Mouse (Mus musculus): ENCODE data around the gene Insm2.
"Not testable (repeated sequence)": the region's sequence is repeated elsewhere in the genome, so short reads cannot be mapped to it uniquely, and the experiment has no call there.

The Insm2 gene

DNA sequence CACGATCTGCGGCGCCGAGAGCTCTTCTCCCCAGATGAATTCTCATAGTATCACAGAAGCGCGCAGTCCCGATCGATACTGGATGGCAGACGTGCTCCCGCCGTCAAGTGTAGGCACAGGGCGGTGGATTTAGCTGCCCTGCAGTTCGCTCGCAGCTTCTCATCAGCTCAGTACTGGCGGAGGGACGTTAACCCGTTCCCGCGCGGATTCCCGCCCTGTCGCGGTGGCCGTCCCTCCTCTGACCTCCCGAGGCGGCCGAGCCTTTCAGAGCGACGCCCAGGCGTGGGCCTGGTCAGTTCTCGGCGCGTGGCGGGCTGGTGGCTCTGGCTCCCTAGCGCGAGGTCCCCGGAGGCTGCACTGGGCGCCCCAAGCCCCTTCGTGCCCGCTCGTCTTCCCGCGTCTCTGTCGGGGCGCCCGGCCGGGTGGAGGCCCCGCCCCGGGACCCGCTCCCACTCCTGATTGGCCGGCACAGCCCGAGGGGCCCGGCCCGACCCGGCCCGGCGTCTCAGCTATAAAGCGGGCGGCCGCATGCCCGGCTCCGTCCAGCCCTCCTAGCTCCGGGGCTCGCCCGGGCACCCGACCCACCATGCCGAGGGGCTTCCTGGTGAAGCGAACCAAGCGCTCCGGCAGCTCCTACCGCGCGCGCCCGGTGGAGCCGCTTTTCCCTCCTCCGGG lies at the start of gene Insm2:
Gene Insm2, plus strand, starts transcription at position 541 of the 675 bp plus-strand sequence.
- no peak for DNase-seq (ENCODE audit: low spot score in 2 of 2)

DNA sequence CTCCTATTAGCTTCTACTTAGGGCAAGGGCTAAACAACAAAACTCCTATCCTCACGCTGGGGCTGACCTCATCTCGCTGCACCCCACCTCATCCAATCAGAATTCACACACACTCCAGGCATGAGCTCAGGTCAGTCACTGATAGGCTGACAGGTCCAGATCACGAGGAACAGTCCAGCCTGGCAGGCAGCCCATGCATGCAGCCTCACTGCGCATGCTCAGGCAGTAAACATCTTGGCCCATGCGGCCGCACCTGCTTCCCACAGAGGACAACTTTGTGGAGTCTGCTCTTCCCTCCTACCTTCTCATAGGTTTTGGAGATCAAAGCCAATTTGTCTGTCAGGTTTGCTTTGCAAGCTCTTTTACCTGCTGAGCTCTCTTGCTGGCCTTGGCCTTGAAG lies 44.3 kb upstream of the Insm2 start:
- DNase-seq (ENCODE audit: low spot score in 2 of 2) = not testable (repeated sequence)

DNA sequence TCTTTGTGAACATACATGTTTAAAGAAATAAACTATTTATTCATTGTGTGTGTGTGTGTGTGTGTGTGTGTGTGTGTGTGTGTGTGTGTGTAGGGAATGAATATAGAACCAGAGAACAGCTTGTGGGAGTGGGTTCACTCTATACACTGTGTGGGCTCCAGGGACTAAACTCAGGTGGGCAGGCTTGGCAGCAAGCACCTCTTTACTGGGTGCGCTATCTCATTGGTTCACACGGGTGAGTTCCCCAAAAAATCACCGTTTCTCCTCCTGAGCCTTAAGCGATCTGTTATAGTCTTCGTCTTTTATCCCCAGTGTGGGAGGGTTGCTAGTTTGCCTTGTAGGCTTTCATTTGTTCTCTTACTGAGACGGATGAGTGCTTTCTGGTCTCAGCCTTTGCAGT lies 41.4 kb upstream of the Insm2 start:
- no peak for DNase-seq (ENCODE audit: low spot score in 2 of 2)

DNA sequence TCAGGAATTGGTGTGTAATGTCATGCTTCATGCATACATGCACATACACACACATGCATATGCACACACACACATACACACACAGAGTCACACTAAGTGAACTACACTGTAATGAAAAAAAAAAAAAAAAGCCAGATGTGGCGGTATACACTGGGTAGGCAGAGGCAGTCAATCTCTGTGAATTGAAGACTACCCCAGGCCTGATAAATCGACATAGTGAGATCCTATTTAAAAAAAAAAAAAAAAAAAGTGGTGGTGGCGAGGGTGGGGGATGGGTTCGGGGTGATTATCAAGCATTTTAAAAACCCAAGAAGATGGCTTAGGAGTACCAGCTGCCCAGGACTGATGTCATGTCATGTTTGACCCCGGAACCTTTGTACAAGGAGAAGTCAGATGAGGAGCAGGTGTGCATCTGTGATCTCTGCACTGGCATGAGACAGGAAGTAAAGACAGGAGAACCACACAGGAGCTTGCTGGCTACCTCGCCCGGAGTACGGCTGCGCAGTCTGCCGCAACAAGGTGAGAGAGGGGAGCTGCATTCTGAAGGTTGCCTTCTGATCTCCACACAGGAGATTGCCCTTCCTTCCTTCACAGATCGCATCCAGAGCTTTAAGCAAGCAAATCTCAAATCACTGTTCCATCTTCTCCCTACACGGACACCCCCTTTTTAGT lies 39.9 kb upstream of the Insm2 start:
- no peak for DNase-seq (ENCODE audit: low spot score in 2 of 2)

DNA sequence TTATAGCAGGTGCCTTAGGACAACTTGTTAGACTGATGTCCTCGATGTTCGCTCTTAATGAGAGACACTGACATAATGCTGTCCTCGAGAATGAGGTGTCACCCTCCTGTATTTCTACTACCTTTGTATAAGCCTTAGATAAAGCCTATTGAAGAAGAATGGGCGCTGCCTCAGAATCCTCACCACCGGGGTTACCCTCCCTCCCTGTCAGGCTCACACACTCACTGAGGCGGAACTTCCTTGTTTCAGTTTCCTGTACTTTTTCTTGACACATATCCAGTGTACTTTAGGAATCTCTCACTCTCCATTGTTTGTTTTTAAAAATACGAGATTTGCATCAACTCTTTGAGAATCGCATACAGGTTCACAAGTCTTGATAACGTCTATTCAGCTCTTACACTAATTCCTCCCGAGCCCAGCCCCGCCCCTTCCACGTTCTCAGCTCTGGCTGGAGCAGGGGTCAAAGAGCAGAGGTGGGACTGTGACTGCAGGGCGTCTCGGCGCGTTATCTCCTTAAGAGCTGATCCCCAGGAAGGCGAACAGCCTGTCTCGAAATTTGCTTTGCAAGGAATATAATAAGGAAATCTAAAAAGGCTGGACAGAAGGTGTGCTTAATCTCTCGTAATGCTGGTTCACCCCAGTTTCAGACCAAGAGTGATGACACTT lies 39.1 kb upstream of the Insm2 start:
- peak; percentile 4 to 8 for DNase-seq (ENCODE audit: low spot score in 2 of 2)

DNA sequence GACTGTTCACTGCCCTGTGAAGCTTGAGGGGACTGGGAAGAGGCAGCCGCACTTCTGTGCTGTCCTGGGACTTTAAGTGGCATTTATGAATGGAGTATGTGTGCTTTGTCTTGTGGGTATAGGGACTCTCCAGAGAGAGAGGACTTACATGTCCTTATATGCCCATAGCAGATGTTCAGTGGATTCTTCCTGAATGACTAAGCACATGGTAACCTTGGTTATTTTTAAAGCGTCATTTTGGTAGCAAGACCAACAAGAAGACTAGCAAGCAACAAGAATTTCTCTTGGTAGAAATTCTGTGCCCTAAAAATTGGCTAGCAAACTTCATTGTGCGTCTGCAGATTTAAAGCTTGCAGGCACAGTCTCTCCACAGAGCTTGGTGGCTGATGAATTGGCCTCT lies 35.5 kb upstream of the Insm2 start:
- no peak for DNase-seq (ENCODE audit: low spot score in 2 of 2)

DNA sequence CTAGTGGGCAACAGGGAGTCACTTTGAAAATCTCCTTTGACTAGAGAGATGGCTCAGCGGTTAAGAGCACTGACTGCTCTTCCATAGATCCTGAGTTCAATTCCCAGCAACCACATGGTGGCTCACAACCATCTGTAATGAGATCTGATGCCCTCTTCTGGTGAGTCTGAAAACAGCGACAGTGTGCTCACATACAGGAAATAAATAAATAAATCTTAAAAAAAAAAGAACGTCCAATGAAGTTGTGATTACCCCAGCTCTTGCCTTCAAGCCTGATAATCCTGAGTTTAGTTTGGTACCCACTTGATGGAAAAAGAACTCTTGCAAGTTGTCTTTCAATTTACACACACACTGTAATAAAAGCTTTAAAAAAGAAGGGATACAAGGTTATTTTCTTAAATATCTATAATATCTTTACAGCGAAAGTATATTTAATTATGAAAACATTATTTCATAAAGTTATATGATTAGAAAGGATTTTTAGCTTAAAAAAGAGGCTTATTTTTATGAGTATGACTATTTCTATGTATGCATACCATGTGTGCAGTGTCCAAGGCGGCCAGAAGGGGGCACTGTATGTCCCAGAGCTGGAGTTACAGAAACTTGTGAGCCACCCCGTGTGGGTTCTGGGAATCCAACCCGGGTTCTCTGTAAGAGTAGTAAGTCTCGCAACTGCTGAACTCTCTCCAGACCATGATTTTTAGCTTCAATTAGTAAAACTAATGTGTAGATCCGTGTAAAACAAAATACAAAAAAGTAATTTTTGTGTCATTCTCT lies 34.9 kb upstream of the Insm2 start:
- no peak for DNase-seq (ENCODE audit: low spot score in 2 of 2)

DNA sequence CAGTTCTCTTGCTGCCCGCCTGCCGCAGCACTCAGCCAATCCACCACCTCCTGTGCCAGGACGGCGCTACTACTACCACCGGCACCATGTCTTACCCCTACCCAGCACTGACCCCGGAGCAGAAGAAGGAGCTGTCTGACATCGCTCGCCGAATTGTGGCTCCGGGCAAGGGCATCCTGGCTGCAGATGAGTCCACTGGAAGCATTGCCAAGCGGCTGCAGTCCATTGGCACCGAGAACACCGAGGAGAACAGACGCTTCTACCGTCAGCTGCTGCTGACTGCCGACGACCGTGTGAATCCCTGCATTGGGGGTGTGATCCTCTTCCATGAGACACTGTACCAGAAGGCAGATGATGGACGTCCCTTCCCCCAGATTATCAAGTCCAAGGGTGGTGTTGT lies 34.0 kb upstream of the Insm2 start, which contains the start of gene Aldoart2:
Gene Aldoart2, plus strand, starts transcription at position 34 of the 400 bp plus-strand sequence.
- DNase-seq (ENCODE audit: low spot score in 2 of 2) = no peak

DNA sequence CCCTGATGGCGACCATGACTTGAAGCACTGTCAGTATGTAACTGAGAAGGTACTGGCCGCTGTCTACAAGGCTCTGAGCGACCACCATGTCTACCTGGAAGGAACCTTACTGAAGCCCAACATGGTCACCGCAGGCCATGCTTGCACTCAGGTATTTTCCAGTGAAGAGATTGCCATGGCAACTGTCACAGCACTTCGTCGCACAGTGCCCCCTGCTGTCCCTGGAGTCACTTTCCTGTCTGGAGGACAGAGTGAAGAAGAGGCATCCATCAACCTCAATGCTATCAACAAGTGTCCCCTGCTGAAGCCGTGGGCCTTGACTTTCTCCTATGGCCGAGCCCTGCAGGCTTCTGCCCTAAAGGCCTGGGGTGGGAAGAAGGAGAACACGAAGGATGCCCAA lies 33.4 kb upstream of the Insm2 start:
- DNase-seq (ENCODE audit: low spot score in 2 of 2) = no peak

DNA sequence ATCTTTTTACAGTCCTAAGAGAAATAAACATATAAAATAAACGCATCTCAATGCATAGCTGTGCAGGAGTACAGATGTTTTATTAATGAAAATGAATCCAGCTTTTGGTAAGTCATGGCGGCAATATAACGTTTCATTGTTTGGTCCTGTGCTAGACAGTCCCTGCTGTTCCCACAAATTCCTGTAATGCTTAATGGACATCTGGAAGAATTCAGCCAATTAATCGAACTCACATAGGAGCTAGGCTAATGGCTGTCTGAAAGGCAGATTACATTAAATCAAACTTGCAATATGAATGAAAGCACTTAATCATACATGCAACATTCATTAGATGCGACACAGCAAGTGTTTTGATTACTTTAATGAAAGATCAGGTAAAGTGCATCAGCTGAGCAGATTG lies 32.4 kb upstream of the Insm2 start:
- no peak for DNase-seq (ENCODE audit: low spot score in 2 of 2)

DNA sequence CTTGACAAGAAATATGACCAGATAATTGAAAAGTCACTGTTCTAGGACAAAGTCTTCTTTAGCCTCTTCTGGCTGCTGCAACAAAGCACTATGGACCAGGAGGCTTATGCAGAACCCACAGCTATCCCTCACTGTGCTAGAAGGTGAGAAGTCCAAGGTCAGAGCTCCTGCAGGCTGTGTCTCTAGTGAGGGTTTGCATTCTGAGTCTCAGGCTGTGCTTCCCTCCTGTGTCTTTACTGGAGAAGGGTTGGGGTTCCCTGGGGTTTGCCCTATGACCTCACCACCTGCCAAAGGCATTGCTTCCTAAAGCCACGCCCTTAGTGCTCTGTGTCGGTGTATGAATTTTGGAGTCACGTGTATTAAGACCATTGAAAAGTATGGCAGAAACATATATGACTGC lies 30.8 kb upstream of the Insm2 start:
- DNase-seq (ENCODE audit: low spot score in 2 of 2) = no peak

DNA sequence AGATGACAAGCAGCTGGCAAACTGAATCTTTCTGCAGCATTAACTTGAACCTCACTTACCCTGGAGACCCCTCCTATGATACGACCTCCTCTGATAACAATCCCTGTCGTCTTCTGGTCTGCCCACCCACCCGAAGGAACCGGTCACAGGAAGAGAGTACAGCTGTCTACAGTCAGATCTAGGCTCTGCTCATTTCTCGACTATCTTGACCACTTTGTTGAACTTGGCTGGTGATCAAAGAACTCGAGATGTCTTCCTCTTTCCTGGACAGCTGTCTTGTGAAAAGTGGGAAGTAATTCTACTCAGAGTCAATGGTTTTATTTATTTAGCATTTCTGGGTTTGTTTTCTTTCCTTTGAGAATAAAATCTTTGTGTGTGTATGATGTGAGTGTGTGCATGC lies 29.6 kb upstream of the Insm2 start:
- no peak for DNase-seq (ENCODE audit: low spot score in 2 of 2)

DNA sequence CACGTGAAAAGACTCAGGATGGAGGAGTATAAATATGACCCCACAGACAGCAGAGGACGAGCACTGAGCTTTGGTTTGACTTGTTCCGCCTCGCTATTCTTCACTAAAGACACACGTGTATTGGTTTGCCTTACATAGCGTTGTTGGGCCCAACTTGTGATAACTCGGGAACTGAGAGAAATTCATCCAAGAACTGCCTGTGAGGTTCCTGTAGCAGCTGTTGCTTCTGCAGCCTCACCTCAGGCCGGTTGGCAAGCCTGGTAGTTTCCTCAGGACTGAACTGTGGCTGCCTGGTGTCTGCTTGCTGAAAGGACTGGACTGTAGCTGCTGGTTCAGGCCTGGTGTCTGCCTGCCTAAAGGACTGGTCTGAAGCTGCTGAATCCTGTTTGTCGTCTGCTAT lies 28.6 kb upstream of the Insm2 start:
- DNase-seq (ENCODE audit: low spot score in 2 of 2) = no peak

DNA sequence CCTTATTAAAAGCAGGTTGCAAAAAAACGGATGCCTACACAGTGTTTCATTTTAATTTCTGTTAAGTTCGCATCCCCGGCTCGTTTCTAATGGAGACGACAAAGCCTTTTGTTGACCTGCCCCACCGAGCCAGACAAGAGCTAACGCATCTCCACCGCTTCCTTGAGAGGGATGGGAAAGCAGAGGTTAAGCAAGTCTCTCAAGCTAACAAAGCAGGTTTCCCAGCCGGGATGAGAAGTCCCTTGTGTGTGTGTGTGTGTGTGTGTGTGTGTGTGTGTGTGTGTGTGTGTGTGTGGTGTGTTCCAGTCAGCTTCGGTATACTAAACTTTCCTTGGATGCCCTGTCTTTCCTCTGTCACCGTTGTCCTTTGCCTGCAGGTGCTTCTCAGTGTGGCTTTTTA lies 28.0 kb upstream of the Insm2 start:
- no peak for DNase-seq (ENCODE audit: low spot score in 2 of 2)

DNA sequence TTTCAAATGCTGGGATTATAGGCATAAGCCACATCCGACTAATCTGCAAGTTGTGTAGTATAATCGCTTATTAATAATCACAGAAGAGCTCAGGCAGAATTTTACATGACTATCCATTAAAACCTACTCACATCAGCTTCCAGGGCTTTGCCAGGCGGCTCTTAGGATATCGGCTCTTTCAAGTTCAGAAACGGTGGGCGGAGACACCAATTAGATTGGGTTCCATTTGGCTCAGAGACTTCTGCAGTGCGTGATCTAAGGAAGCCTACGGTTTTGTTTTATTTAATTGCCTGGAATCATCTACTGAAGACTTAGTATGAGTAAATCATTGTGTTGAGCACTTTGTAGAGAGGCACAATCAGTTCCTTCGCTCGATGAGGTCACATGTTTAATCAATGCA lies 27.6 kb upstream of the Insm2 start:
- DNase-seq (ENCODE audit: low spot score in 2 of 2) = no peak

DNA sequence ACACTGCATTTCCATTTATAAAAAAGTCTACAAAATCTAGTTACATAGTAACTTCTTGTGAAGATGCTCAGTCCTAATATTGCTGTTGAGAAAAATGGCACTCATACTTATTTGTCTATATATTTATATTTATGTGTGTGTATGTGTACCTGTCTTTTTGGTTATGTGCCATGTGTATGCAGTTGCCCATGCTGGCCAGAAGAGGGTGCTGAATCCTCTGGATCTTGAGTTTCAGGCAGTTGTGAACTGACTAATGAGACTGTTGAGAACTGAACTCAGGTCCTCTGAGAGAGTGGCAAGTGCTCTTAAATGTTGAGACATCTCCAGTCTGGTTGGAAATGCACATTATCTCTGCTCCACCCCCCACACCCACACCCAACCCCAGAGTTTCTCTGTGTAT lies 26.1 kb upstream of the Insm2 start:
- DNase-seq (ENCODE audit: low spot score in 2 of 2) = no peak

DNA sequence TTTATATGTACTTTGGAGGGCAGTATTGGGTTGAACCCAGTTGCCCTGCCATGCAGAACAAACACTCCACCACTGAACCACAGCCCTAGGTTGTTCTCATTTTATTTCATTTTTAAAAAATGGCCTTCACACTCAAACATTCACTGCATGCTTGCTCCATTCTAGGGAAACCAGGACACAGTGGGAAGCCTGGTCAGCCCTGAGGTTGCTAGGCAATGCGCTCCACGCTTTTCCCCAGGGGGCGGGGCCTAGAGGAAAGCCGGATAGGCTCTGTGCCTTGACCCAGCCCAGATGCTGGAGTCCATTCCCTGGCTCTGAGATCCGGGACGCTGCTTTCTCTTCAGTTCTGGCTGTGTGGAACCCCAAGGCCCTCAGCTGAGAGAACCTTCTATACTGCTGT lies 25.4 kb upstream of the Insm2 start:
- no peak for DNase-seq (ENCODE audit: low spot score in 2 of 2)

DNA sequence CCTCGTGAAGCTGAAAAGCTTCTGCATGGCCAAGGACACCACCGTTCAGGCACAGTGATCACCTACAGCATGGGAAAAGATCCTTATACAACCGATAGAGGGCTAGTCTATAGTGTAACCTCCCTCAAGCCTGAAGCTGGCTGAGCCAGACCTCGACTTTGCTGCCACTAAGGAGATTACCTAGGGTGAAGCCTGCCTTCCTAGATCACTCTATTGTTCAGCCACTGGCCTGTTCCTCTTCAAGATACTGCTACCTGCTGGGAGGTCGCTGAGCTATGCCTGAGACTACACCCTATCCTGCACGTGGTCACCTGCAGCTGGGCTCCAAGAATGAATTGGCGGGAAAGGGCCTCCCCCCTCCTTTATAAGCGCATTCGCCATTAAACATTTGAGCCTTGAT lies 12.3 kb upstream of the Insm2 start:
- DNase-seq (ENCODE audit: low spot score in 2 of 2) = not testable (repeated sequence)

DNA sequence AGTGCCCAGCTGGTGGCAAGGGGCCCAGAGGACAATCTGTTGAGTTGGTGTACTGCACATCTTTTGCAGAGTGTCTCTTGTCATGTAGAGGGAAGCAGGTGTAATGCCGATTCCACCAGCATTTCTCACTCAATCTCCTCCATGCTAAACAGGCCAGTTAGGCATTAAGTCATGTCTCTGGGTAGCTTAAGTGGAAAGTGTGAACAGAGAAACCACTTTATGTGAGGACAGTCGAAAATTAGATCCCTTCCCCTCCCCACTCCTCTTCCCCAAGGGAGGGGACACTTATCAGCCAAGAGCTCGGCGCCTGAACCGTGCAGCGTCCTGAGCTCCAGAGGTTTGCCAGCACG lies 715 bp upstream of the Insm2 start:
- no peak for DNase-seq (ENCODE audit: low spot score in 2 of 2)

DNA sequence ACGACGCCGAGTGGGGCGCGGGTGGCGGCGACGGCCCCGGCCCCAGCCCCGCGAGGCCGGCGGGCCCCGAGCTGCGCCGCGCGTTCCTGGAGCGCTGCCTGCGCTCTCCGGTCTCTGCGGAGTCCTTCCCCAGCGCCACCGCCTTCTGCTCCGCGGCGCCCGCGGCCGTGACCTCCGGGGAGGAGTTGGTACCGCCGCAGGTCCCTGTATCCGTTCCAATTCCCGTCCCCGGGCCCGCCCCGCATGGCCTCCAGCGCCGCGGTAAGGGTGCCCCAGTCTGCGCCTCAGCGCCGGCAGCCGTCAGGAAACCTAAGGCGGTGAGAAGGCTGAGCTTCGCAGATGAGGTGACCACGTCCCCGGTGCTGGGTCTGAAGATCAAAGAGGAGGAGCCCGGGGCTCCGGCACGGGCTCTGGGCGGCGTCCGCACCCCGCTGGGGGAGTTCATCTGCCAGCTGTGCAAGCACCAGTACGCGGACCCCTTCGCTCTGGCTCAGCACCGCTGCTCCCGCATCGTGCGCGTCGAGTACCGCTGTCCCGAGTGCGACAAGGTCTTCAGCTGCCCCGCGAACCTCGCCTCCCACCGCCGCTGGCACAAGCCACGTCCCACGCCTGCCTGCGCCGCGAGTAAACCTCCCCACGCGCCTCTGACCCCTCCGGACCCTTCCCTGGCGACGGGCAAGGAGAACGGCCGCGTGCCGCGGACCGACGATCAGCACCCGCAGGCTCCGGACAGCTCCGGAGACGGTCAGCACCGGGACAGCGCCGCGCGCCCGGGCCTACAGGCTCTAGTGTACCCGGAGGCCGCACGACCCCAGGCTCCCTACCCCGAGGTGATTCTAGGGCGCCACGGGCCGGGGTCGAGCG lies 644 bp downstream of the Insm2 start:
- DNase-seq (ENCODE audit: low spot score in 2 of 2) = peak in 1 of 2 experiments; percentile 7

DNA sequence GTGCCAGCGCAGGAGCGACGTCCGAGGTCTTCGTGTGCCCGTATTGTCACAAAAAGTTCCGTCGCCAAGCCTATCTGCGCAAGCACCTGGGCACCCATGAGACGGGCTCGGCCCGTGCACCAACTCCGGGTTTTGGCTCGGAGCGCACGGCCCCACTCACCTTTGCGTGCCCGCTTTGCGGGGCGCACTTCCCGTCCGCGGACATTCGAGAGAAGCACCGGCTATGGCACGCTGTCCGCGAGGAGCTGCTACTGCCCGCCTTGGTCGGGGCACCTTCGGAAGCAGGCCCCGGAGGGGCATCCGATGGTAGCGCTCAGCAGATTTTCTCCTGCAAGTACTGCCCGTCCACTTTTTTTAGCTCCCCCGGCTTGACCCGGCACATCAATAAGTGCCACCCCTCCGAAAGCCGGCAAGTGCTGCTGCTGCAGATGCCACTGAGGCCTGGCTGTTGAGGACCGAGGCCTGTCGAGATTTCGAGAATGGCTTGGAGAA lies 1.3 kb downstream of the Insm2 start:
- DNase-seq (ENCODE audit: low spot score in 2 of 2) = no peak
